Mouse (Mus musculus): ENCODE data around the gene Snx21. TPM values are rescaled to one million over a fixed set of nuclear protein-coding genes. Genes with fewer than 3 reads are reported as not detected.

Snx21 gene
- polyA plus RNA-seq, 1 experiment from 2014 or later, result 33.3 TPM

- WGBS, result 86% methylated on average over 10 of the region's 10 CpGs
- H3K4me2 ChIP-seq (replicated peaks), result no peak overlapping the region
- DNase-seq (ENCODE audit: low spot score), result no peak
Measured at GRCm38 (mm10) chr2:164787779-164788178, 2.2 kb downstream of the Snx21 start.

GRCm38 (mm10) chr2:164788411-164788810 lies 2.8 kb downstream of the Snx21 start:
- Histone ChIP-seq H3K9ac (0 out of 2 replicates have a peak overlapping the region, but pooled peaks have one; percentile 16), H3K9me3 (ENCODE audit: control insufficient read depth, low read length) (no peaks in the 10 kb centered on the region), H3K27ac (no peak overlapping the region), H3K36me3 (replicated peaks; ENCODE audit: control insufficient read depth, insufficient read depth) (peaks cover 44% of the 10 kb centered on the region), H3K4me2 (replicated peaks) (no peak overlapping the region), H3K27me3 (ENCODE audit: control insufficient read depth, insufficient read depth, low read length) (no peaks in the 10 kb centered on the region), H3K4me3 (replicated peaks; ENCODE audit: low read length) (no peak overlapping the region), H3K4me1 (replicated peaks; ENCODE audit: control insufficient read depth, insufficient read depth, low read length) (peaks cover 7% of the 10 kb centered on the region; the same call in 1 of the 2 replicates)
- 78% methylated on average over 4 of the region's 4 CpGs for WGBS
- ATAC-seq (ENCODE audit: low FRiP score), result no peak
- DNase-seq (ENCODE audit: low spot score), result no peak

More at GRCm38 (mm10) chr2:164787779-164788178, 2.2 kb downstream of the Snx21 start:
- Histone ChIP-seq H3K27me3 (ENCODE audit: control insufficient read depth, insufficient read depth, low read length) (no peaks in the 10 kb centered on the region), H3K4me1 (replicated peaks; ENCODE audit: control insufficient read depth, insufficient read depth, low read length) (peaks cover 7% of the 10 kb centered on the region; the same call in 1 of the 2 replicates), H3K9ac (no peak overlapping the region), H3K9me3 (ENCODE audit: control insufficient read depth, low read length) (no peaks in the 10 kb centered on the region), H3K27ac (no peak overlapping the region), H3K4me3 (replicated peaks; ENCODE audit: low read length) (no peak overlapping the region), H3K36me3 (replicated peaks; ENCODE audit: control insufficient read depth, insufficient read depth) (peaks cover 38% of the 10 kb centered on the region)
- no peak for ATAC-seq (ENCODE audit: low FRiP score)

GRCm38 (mm10) chr2:164790451-164790850 lies 4.8 kb downstream of the Snx21 start:
- H3K9me3 ChIP-seq (ENCODE audit: control insufficient read depth, low read length), result no peaks in the 10 kb centered on the region
- DNase-seq (ENCODE audit: low spot score), result no peak
- no peaks in the 10 kb centered on the region for H3K27me3 ChIP-seq (ENCODE audit: control insufficient read depth, insufficient read depth, low read length)
- no peak for ATAC-seq (ENCODE audit: low FRiP score)
- H3K27ac ChIP-seq, result no peak overlapping the region
- WGBS, result 86% methylated on average over 4 of the region's 4 CpGs
- no peak overlapping the region for H3K9ac ChIP-seq
- no peak overlapping the region for H3K4me3 ChIP-seq (replicated peaks; ENCODE audit: low read length)
- peaks cover 7% of the 10 kb centered on the region; the same call in 1 of the 2 replicates for H3K4me1 ChIP-seq (replicated peaks; ENCODE audit: control insufficient read depth, insufficient read depth, low read length)
- H3K4me2 ChIP-seq (replicated peaks), result no peak overlapping the region
- H3K36me3 ChIP-seq (replicated peaks; ENCODE audit: control insufficient read depth, insufficient read depth), result peaks cover 55% of the 10 kb centered on the region

GRCm38 (mm10) chr2:164791841-164792261 lies 6.2 kb downstream of the Snx21 start:
- Histone ChIP-seq H3K4me2 (replicated peaks) (no peak overlapping the region), H3K4me3 (replicated peaks; ENCODE audit: low read length) (no peak overlapping the region), H3K4me1 (replicated peaks; ENCODE audit: control insufficient read depth, insufficient read depth, low read length) (0 out of 2 replicates have a peak, but pooled peaks cover under 1% of the 10 kb centered on the region), H3K36me3 (replicated peaks; ENCODE audit: control insufficient read depth, insufficient read depth) (peaks cover 68% of the 10 kb centered on the region), H3K9ac (no peak overlapping the region), H3K27me3 (ENCODE audit: control insufficient read depth, insufficient read depth, low read length) (no peaks in the 10 kb centered on the region), H3K9me3 (ENCODE audit: control insufficient read depth, low read length) (no peaks in the 10 kb centered on the region), H3K27ac (no peak overlapping the region)
- no peak for DNase-seq (ENCODE audit: low spot score)
- no peak for ATAC-seq (ENCODE audit: low FRiP score)
- 89% methylated on average over 18 of the region's 18 CpGs for WGBS

- no peak overlapping the region for H3K9ac ChIP-seq
- H3K36me3 ChIP-seq (replicated peaks; ENCODE audit: control insufficient read depth, insufficient read depth), result peaks cover 74% of the 10 kb centered on the region
- H3K4me3 ChIP-seq (replicated peaks; ENCODE audit: low read length), result no peak overlapping the region
- H3K4me2 ChIP-seq (replicated peaks), result no peak overlapping the region
- no peaks in the 10 kb centered on the region for H3K9me3 ChIP-seq (ENCODE audit: control insufficient read depth, low read length)
- no peak overlapping the region for H3K27ac ChIP-seq
- WGBS, result 95% methylated on average over 12 of the region's 12 CpGs
- no peaks in the 10 kb centered on the region for H3K4me1 ChIP-seq (replicated peaks; ENCODE audit: control insufficient read depth, insufficient read depth, low read length)
- DNase-seq (ENCODE audit: low spot score), result no peak
- no peak for ATAC-seq (ENCODE audit: low FRiP score)
- H3K27me3 ChIP-seq (ENCODE audit: control insufficient read depth, insufficient read depth, low read length), result no peaks in the 10 kb centered on the region
Measured at GRCm38 (mm10) chr2:164792400-164793190, 7.0 kb downstream of the Snx21 start.

- WGBS, result 82% methylated on average over 3 of the region's 3 CpGs
- no peak for ATAC-seq (ENCODE audit: low FRiP score)
- Histone ChIP-seq H3K4me1 (replicated peaks; ENCODE audit: control insufficient read depth, insufficient read depth, low read length) (no peaks in the 10 kb centered on the region), H3K9me3 (ENCODE audit: control insufficient read depth, low read length) (no peaks in the 10 kb centered on the region), H3K4me2 (replicated peaks) (no peak overlapping the region), H3K4me3 (replicated peaks; ENCODE audit: low read length) (no peak overlapping the region), H3K27me3 (ENCODE audit: control insufficient read depth, insufficient read depth, low read length) (no peaks in the 10 kb centered on the region), H3K9ac (no peak overlapping the region), H3K27ac (no peak overlapping the region), H3K36me3 (replicated peaks; ENCODE audit: control insufficient read depth, insufficient read depth) (peaks cover 80% of the 10 kb centered on the region)
- peak; percentile 55 for DNase-seq (ENCODE audit: low spot score)
Measured at GRCm38 (mm10) chr2:164793236-164793635, 7.6 kb downstream of the Snx21 start.

- DNase-seq (ENCODE audit: low spot score), result no peak
- WGBS, result 93% methylated on average over 2 of the region's 2 CpGs
- no peak for ATAC-seq (ENCODE audit: low FRiP score)
Measured at GRCm38 (mm10) chr2:164793772-164794171, 8.1 kb downstream of the Snx21 start.

GRCm38 (mm10) chr2:164794293-164794692 lies 8.7 kb downstream of the Snx21 start:
- ATAC-seq (ENCODE audit: low FRiP score), result 0 out of 2 replicates have a peak, but pooled peaks have one; percentile 28
- no peak overlapping the region for H3K4me2 ChIP-seq (replicated peaks)
- H3K4me1 ChIP-seq (replicated peaks; ENCODE audit: control insufficient read depth, insufficient read depth, low read length), result no peaks in the 10 kb centered on the region
- no peaks in the 10 kb centered on the region for H3K27me3 ChIP-seq (ENCODE audit: control insufficient read depth, insufficient read depth, low read length)
- peak; percentile 89 for DNase-seq (ENCODE audit: low spot score)
- 37% methylated on average over 5 of the region's 5 CpGs for WGBS
- no peaks in the 10 kb centered on the region for H3K9me3 ChIP-seq (ENCODE audit: control insufficient read depth, low read length)
- no peak overlapping the region for H3K4me3 ChIP-seq (replicated peaks; ENCODE audit: low read length)
- no peak overlapping the region for H3K9ac ChIP-seq
- peaks cover 83% of the 10 kb centered on the region for H3K36me3 ChIP-seq (replicated peaks; ENCODE audit: control insufficient read depth, insufficient read depth)
- no peak overlapping the region for H3K27ac ChIP-seq

More at GRCm38 (mm10) chr2:164793772-164794171, 8.1 kb downstream of the Snx21 start:
- Histone ChIP-seq H3K27ac (no peak overlapping the region), H3K4me2 (replicated peaks) (no peak overlapping the region), H3K9me3 (ENCODE audit: control insufficient read depth, low read length) (no peaks in the 10 kb centered on the region), H3K27me3 (ENCODE audit: control insufficient read depth, insufficient read depth, low read length) (no peaks in the 10 kb centered on the region), H3K9ac (no peak overlapping the region), H3K4me1 (replicated peaks; ENCODE audit: control insufficient read depth, insufficient read depth, low read length) (no peaks in the 10 kb centered on the region), H3K4me3 (replicated peaks; ENCODE audit: low read length) (no peak overlapping the region), H3K36me3 (replicated peaks; ENCODE audit: control insufficient read depth, insufficient read depth) (peaks cover 83% of the 10 kb centered on the region)

GRCm38 (mm10) chr2:164795868-164796267 lies 10.2 kb downstream of the Snx21 start:
- DNase-seq (ENCODE audit: low spot score), result no peak
- Histone ChIP-seq H3K4me3 (replicated peaks; ENCODE audit: low read length) (no peak overlapping the region), H3K27ac (no peak overlapping the region), H3K36me3 (replicated peaks; ENCODE audit: control insufficient read depth, insufficient read depth) (peaks cover 84% of the 10 kb centered on the region), H3K9ac (no peak overlapping the region), H3K9me3 (ENCODE audit: control insufficient read depth, low read length) (no peaks in the 10 kb centered on the region), H3K27me3 (ENCODE audit: control insufficient read depth, insufficient read depth, low read length) (no peaks in the 10 kb centered on the region), H3K4me1 (replicated peaks; ENCODE audit: control insufficient read depth, insufficient read depth, low read length) (no peaks in the 10 kb centered on the region), H3K4me2 (replicated peaks) (no peak overlapping the region)
- ATAC-seq (ENCODE audit: low FRiP score), result no peak
- WGBS, result 84% methylated on average over 4 of the region's 4 CpGs

Data from hindbrain, embryonic 14.5 days (tissue).